Mouse (Mus musculus) kidney, postnatal 0 days (tissue): ENCODE data around the gene Traf2. TPM values are rescaled to one million over a fixed set of nuclear protein-coding genes. Genes with fewer than 3 reads are reported as not detected.

Source experiments
- ATAC-seq: fragments of 200-750 bp; cut with Nextera tagmentation; replicated peaks from 2 replicates; pipeline ENCODE4 v1.8.0; 2017; ENCODE audit warnings: low read depth, moderate number of reproducible peaks, moderate TSS enrichment, moderate library complexity; ENCODE audit not compliant: low FRiP score
- DNase-seq: peaks from one replicate; pipeline ENCODE4 v3.0.0-alpha.2; 2016; ENCODE audit warnings: low spot score
- H3K27ac ChIP-seq: fragments of 300-500 bp; sonication (generic); 2 replicates; pipeline ENCODE4 v1.5.1; 2014; ENCODE audit warnings: mild to moderate bottlenecking
- H3K27me3 ChIP-seq: fragments of 300-500 bp; sonication (generic); 2 replicates; pipeline ENCODE4 v1.6.1; 2014; ENCODE audit warnings: low read length, mixed read lengths; ENCODE audit not compliant: insufficient read depth
- H3K36me3 ChIP-seq: fragments of 300-500 bp; sonication (generic); 2 replicates; pipeline ENCODE4 v1.6.1; 2014; ENCODE audit warnings: low read length, mixed read lengths; ENCODE audit not compliant: insufficient read depth
- H3K4me1 ChIP-seq: fragments of 300-500 bp; sonication (generic); replicated peaks from 2 replicates; pipeline ENCODE4 v1.6.1; 2014; ENCODE audit warnings: antibody characterized with exemption, low read length, mixed read lengths; ENCODE audit not compliant: insufficient read depth
- H3K4me2 ChIP-seq: fragments of 300-500 bp; sonication (generic); 2 replicates; pipeline ENCODE4 v1.6.1; 2014; ENCODE audit warnings: mild to moderate bottlenecking, low read length, moderate library complexity, mixed read lengths
- H3K4me3 ChIP-seq: fragments of 300-500 bp; sonication (generic); replicated peaks from 2 replicates; pipeline ENCODE4 v1.5.1; 2014; ENCODE audit warnings: low read depth, low read length
- H3K9ac ChIP-seq: fragments of 300-500 bp; sonication (generic); 2 replicates; pipeline ENCODE4 v1.6.1; 2014; ENCODE audit warnings: low read depth, low read length
- H3K9me3 ChIP-seq: fragments of 300-500 bp; sonication (generic); replicated peaks from 2 replicates; pipeline ENCODE4 v1.6.1; 2016; ENCODE audit warnings: low read length, inconsistent platforms, mixed read lengths
- CTCF ChIP-seq: IDR thresholded peaks from 2 replicates; pipeline ENCODE4 v1.5.1; 2016; ENCODE audit warnings: antibody characterized with exemption, low read depth, mild to moderate bottlenecking, moderate library complexity
- WGBS: fragments of 180-500 bp; shearing (Covaris S2); extraction: QIAGEN DNeasy Blood & Tissue Kit; methylation state at CpG from one replicate; pipeline ENCODE4 v1.1.7; 2014; 5-methylcytosine and 5-hydroxymethylcytosine counted together
- polyA plus RNA-seq: library from polyadenylated mRNA; unstranded; fragments of >200 nt; fragmentation: Nextera tagmentation; extraction: Ambion mirVana; gene quantifications from 2 replicates; pipeline ENCODE4 v1.2.1, GENCODE M21; 2015

Traf2 gene
- polyA plus RNA-seq, 1 experiment from 2014 or later, result 24.4 TPM

DNA sequence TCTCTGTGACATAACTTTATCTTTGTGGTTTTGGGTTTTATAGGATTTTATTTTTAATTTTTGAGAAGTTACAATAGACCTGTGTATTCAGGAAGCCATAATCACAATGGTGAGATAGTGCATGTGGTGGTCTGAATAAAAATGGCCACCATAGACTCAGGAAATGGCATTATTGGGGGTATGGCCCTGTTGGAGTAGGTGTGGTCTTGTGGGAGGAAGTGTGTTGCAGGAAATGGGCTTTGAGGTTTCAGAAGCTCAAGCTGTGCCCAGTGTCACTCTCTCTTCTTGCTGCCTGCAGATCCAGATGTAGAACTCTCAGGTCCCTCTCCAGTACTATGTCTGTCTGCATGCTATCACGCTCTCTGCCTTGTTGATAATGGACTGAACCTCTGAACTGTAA, 66.2 kb downstream of the Traf2 start:
- H3K36me3 ChIP-seq, result no peaks in the 10 kb centered on the region
- DNase-seq, result no peak
- H3K4me3 ChIP-seq, result no peak overlapping the region
- H3K27me3 ChIP-seq, result no peaks in the 10 kb centered on the region
- H3K4me2 ChIP-seq, result no peak overlapping the region
- ATAC-seq, result no peak
- no peaks in the 10 kb centered on the region for H3K9me3 ChIP-seq
- H3K4me1 ChIP-seq, result no peaks in the 10 kb centered on the region
- no peak overlapping the region for H3K9ac ChIP-seq
- TF ChIP-seq CTCF, result no peak
- H3K27ac ChIP-seq, result no peak overlapping the region
- 76% methylated on average over 1 of the region's 1 CpGs for WGBS

DNA sequence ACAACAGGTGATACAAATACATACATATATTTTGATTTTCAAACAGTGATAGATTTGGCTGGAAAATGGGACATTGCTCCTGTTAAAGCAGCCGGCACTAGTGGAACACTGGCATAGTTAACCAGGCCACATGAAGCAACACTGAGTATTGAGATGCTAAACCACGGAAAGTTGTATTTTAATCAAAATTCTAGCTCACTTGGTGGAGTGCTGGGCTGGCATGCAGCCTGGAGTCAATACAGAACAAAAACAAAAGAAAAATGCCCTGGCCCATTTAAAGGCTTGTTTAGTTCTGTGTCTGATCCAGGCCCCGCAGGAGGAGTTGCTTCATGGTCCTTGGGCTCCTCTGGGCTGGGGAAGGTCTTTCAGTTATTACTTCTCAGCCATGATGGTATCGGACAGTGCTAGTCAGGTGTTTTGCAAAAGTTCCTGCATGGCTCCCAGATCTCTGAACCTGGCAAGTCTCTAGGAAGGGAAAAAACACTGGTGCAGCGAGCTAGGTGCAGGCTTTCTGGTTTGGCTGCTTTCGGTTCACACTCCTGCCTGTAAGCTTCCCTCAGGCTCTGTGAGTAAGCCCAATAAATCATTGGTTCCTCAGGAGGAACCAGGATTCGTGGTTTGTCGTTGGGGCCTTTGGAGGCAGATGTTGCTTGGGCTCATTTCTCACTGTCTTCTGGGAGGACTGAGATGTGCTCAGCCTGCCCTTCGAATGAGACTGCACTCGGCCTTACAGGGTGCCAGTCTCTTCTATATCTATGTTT, 67.0 kb downstream of the Traf2 start:
- no peak overlapping the region for H3K27ac ChIP-seq

DNA sequence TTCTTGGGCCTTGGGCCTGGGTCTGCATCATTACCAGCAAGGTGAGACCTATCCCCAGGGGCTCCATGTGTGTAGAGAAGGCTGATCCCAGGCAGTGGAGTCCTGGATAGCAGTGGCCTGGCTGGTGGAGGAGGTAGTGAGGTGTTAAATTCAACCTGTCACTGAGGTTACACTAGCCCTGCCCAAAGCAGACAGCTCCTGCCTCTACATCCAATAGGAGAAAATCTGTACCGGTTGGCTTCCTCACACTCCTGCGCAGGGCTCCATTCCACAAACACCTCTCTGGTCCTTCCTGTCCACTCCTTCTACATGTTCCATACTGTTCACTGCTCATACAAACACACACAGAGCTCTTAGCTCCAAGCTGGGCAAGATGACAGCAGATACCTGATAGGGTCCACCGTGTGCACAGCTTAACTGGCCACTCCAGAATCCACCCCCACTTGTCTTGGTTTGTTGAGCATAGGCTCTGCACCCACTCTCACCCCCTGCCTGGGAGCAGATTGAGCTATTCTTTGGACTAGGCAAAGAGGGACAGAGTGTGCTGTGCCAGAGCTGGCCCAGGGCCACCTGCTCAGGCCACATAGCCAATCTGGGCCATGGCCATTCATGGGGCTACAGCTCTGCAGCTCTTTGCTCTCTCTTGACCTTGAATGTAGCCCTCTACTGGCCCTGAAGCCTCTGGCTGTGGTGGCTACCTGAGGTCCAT, 68.6 kb downstream of the Traf2 start:
- DNase-seq (no peak), ATAC-seq (no peak)
- Histone ChIP-seq H3K9me3 (no peaks in the 10 kb centered on the region), H3K27ac (no peak overlapping the region), H3K27me3 (no peaks in the 10 kb centered on the region), H3K36me3 (no peaks in the 10 kb centered on the region), H3K4me3 (no peak overlapping the region), H3K4me1 (no peaks in the 10 kb centered on the region), H3K4me2 (no peak overlapping the region), H3K9ac (no peak overlapping the region)
- TF ChIP-seq CTCF, result no peak
- WGBS, result 75% methylated on average over 3 of the region's 3 CpGs

More for the DNA sequence above, 67.0 kb downstream of the Traf2 start:
- DNase-seq (no peak), ATAC-seq (no peak)
- TF ChIP-seq CTCF, result no peak
- no peaks in the 10 kb centered on the region for H3K9me3 ChIP-seq
- H3K9ac ChIP-seq, result no peak overlapping the region
- WGBS, result 54% methylated on average over 10 of the region's 10 CpGs
- no peaks in the 10 kb centered on the region for H3K36me3 ChIP-seq
- no peak overlapping the region for H3K4me2 ChIP-seq
- no peaks in the 10 kb centered on the region for H3K4me1 ChIP-seq
- H3K4me3 ChIP-seq, result no peak overlapping the region
- H3K27me3 ChIP-seq, result no peaks in the 10 kb centered on the region

DNA sequence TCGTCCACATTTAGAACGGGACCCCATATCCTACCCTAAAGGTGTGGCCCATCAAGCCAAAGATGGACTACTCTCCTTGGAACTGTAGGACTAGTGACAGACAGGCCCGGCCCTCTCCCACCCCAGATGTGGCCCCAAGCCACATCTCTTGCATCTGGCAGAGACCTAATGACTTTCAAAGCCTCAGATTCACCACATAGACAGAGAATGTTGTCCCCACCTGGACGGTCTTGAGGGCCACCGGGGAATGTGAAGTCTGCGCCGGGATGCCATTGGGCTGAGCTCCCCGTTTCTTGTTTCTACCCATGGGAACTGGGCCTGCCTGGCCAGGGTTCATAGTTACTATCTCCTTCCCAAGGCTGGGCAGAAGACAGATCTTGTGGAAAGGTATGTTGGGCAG, 69.2 kb downstream of the Traf2 start:
- Histone ChIP-seq H3K27ac (no peak overlapping the region), H3K27me3 (no peaks in the 10 kb centered on the region), H3K9ac (no peak overlapping the region), H3K9me3 (no peaks in the 10 kb centered on the region), H3K36me3 (no peaks in the 10 kb centered on the region), H3K4me1 (no peaks in the 10 kb centered on the region), H3K4me3 (no peak overlapping the region), H3K4me2 (no peak overlapping the region)
- WGBS, result 87% methylated on average over 8 of the region's 8 CpGs
- no peak for DNase-seq
- no peak for ATAC-seq
- TF ChIP-seq CTCF, result no peak

GRCm38 (mm10) chr2:25472550-25472949, 74.2 kb downstream of the Traf2 start:
- no peak overlapping the region for H3K4me2 ChIP-seq
- DNase-seq (no peak), ATAC-seq (no peak)
- no peaks in the 10 kb centered on the region for H3K27me3 ChIP-seq
- H3K36me3 ChIP-seq, result no peaks in the 10 kb centered on the region
- H3K9ac ChIP-seq, result no peak overlapping the region
- H3K9me3 ChIP-seq, result no peaks in the 10 kb centered on the region
- WGBS, result 77% methylated on average over 2 of the region's 2 CpGs
- no peaks in the 10 kb centered on the region for H3K4me1 ChIP-seq
- no peak overlapping the region for H3K27ac ChIP-seq
- no peak overlapping the region for H3K4me3 ChIP-seq
- TF ChIP-seq CTCF, result no peak

DNA sequence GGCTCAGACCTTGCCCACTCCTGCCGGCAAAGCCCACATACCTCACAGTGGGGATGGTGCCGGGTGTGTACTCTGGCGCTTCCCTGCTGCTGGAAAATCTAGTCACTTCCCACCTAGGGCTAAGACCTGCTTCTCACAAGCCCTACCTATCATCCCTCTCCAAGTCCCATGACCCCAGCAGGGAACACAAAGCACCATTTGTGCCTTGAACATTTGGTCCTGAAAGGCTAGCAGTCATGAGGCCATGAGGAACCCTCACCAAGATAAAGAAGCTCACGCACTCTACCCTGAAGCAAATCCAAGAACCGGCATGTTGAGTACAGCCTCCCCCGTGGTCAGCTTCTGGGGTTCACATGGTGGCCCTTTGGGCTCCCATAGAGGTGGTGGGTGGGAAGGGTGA, 76.8 kb downstream of the Traf2 start, which contains the start of gene Ptgds:
Gene Ptgds, minus strand, starts transcription at position 78 of the 400 bp plus-strand sequence.
- no peak for TF ChIP-seq CTCF
- DNase-seq (no peak), ATAC-seq (no peak)
- H3K9ac ChIP-seq, result no peak within 1 kb of the TSS
- no peaks in the 10 kb centered on the region for H3K27me3 ChIP-seq
- 53% methylated on average over 6 of the region's 6 CpGs for WGBS
- no peak within 1 kb of the TSS for H3K4me2 ChIP-seq
- H3K9me3 ChIP-seq, result no peaks in the 10 kb centered on the region
- no peak within 1 kb of the TSS for H3K27ac ChIP-seq
- no peaks in the 10 kb centered on the region for H3K4me1 ChIP-seq
- no peaks in the 10 kb centered on the region for H3K36me3 ChIP-seq
- H3K4me3 ChIP-seq, result no peak within 1 kb of the TSS
